Mouse (Mus musculus) left cerebral cortex, postnatal 14 days (tissue): ENCODE data around the gene Msi1. TPM values are rescaled to one million over a fixed set of nuclear protein-coding genes. Genes with fewer than 3 reads are reported as not detected.

Experiments
- DNase-seq, 2 experiments: peaks; one replicate each; pipeline ENCODE4 v3.0.0; 2021 to 2022; ENCODE audit warnings: low spot score in 2 of 2, mixed read lengths in 1 of 2
- intact Hi-C: fragments of 180-260 bp; cut with DNase I; formaldehyde crosslinking; loops from one replicate; pipeline ENCODE4 v1.15.1; 2025
- total RNA-seq, 2 experiments: library from RNA; stranded (reverse); gene quantifications; 2 replicates each; pipeline ENCODE4 v1.2.3; 2021

Msi1 gene
- total RNA-seq, 2 experiments from 2014 or later: 45.4 to 54.0 TPM

DNA sequence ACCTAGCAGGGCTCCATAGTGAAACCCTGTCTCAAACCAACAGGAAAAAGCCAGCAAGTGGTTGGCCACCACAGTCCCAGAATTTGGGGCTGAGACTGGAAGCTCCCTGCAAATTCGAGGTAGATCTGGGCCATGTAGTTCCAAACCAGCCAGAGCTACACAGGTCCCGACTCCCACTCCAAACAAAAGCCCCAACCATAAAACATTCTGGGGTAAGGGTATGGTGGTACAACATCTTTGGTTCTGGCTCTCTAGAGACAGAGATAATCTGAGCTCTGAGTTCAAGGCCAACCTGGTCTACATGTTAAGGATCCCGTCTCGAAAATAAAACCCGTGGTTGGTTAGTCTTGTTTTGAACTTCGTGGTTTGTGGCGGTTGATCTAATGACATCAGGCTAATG is 26.4 kb downstream of the Msi1 start:
- intact Hi-C loops: no loop called here
- no peak for DNase-seq

DNA sequence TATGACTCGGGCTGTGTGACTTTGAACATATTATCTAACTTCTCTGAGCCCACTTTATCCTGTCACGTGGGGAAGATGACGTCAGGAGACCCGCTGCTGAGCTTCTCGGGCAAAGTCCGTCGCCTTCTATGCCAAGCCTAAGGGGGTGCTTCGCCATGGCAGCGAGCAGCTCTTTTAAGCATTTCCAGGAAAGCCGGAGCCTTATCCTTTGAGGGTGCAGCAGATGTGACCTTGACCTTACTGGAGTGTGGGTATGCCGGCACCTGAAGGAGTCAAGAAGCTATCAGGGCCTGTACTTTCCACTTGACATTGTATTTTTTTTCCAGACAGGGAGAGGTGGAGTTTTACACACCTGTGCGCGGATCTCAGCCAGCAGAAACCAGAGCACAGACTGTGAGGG is 29.5 kb downstream of the Msi1 start:
- DNase-seq: no peak
- intact Hi-C loops: no loop called here

DNA sequence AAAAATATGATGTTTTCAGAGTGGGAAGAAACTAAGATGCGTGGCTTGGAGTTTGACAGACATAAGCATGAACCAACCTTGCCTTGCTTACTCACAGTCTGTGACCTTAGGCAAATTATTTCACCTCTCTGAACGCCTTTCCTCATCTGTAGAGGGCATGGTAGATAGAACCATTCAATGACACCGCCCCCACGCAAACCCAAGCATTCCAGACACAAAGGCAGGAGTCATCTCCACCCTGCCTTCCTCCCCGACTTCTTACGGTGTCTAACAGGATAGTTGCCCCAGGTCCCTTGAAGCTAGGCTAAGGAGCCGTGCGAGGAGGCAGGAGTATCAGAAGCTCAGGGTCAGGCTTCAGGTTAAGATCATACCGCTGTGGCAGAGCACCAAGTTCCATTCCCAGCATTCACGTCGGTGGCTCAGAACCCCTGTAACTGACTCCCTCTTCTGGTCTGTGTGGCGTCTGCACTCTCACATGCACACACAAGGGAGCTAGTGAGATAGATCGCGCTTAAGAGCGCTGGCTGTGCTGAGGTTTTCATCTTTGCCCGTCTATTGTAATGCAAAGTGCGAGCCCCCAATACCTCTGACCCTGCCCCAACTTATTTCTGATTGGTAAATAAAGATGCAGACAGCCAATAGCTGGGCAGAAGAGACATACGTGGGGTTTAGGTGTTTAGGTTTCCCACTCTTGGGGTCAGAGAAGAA is 35.2 kb downstream of the Msi1 start:
- DNase-seq: no peak
- intact Hi-C loops: no loop called here

DNA sequence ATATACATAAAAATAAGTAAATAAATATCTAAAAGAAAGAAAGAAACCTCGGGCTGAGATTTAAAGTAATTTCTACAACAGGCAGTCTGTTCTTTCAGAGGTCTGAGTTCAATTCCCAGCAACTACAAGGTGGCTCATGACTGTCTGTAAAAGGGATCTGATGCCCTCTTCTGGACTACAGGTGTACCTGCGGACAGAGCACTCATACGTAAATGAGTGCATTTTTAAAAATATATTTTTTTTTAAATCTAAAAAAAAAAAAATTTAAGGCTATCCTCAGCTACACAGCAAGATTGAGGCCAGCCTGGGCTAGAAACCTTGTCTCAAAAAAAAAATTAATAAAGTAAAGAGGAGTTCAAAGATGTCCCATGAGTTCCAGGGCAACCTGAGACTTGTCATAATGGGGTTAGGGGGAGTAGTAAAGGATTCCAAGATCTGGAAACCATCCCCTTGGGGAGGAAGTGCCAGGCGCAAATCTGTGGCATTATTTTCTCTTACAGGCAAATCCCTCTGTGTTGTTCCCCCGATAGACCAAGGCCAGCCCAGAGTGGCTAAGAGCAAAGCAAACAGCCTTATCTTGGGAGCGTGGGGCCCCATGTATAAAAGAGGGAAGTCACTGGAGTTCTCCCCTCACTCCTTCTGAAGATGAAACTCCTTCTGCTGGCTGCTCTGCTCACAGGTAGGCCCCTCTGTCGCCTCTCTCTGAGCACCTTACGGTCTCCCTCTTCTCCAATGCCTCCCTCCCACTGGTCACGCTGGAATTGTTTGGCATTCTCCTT is 36.4 kb downstream of the Msi1 start, which contains the start of gene Pla2g1b:
Pla2g1b (plus strand) TSS at position 621 of the 779 bp plus-strand sequence.
- no peak for DNase-seq
- intact Hi-C loops: no loop called here

DNA sequence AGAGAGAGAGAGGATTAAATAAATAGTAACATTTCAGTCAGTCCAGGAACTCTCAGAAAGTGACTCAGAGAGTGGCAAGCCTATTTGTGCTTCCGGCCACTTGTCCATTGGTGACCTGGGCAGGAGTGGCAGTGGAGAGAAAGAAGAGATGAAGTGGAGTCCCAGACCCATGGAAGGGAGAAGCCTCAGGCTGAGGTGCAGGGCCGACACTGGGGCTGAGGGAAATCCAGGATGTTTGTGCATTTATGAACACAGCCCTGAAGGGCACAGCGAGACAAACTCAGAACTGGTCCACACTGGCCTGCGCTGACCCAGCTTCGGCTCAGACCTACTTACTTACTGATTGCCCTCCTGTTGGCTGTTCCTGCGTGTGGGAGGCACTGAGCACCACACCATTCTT is 40.4 kb downstream of the Msi1 start:
- intact Hi-C loops: no loop called here
- DNase-seq: no peak

DNA sequence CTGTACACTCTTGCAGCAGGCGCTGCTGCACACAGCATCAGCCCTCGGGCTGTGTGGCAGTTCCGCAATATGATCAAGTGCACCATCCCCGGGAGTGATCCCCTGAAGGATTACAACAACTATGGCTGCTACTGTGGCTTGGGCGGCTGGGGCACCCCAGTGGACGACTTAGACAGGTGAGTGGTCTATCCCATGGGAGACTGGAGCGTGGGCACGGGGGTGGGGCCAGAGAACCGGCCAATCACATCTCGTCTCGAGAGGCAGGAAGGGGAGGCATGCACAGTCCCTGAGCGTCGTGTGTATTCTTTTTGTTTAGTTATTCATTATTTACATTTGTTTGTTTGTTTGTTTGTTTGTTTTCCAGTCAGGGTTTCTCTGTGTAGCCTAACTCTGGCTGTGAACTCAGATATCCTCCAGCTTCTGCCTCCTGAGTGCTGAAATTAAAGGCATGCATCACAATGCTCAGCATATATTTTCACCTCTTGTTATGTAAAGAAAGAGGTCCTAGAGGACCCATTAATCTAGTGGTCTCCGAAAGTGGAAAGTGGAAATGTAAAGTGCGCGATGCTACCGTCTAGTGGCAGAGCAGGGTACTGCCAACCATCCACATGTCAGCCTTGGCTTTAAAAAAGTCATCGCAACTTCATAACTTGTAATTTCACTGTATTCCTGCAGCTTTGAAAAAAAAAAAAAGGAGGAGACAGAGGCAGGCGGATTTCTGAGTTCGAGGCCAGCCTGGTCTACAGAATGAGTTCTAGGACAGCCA is 41.5 kb downstream of the Msi1 start:
- intact Hi-C loops: no loop called here
- DNase-seq: peak in 1 of 2 experiments; percentile 72

DNA sequence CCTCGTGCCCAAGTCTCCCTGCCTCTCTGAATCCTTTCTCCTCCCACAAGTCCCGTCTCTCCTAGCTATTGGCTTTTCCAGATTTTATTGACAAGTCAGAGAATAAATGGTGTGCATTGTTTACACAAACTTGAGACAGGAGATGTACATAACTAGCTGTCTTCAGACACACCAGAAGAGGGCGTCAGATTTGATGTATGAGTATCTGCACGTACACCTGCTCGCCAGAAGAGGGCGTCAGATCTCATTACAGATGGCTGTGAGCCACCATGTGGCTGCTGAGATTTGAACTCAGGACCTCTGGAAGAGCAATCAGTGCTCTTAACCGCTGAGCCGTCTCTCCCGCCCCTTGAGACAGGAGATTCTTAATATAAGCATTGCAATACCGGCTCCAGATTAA is 43.8 kb downstream of the Msi1 start:
- no peak for DNase-seq
- intact Hi-C loops: no loop called here

DNA sequence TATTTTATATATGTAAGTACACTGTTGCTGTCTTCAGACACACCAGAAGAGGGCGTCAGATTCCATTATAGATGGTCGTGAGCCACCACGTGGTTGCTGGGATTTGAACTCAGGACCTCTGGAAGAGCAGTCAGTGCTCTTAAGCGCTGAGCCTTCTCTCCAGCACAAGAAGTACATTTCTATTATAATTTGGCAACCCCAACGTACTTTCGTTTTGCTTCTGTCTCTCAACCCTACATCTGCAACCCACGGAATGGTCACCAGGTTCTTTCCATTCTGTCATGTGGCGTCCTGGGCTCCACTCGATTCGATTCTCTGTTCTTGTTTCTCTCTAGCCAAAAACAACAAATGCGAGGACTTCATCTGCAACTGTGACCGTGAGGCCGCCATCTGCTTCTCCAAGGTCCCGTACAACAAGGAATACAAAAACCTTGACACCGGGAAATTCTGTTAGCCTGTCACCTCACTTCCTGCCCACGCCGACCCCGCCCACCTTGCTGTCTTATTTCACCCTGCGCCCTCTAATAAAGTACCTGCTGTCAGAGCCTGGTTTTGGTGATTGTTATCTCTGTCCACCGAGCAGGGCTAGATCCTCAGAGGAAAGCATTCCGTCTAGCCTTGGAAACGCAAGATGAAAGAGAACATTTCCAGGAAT is 44.9 kb downstream of the Msi1 start:
- no peak for DNase-seq
- intact Hi-C loops: no loop called here

DNA sequence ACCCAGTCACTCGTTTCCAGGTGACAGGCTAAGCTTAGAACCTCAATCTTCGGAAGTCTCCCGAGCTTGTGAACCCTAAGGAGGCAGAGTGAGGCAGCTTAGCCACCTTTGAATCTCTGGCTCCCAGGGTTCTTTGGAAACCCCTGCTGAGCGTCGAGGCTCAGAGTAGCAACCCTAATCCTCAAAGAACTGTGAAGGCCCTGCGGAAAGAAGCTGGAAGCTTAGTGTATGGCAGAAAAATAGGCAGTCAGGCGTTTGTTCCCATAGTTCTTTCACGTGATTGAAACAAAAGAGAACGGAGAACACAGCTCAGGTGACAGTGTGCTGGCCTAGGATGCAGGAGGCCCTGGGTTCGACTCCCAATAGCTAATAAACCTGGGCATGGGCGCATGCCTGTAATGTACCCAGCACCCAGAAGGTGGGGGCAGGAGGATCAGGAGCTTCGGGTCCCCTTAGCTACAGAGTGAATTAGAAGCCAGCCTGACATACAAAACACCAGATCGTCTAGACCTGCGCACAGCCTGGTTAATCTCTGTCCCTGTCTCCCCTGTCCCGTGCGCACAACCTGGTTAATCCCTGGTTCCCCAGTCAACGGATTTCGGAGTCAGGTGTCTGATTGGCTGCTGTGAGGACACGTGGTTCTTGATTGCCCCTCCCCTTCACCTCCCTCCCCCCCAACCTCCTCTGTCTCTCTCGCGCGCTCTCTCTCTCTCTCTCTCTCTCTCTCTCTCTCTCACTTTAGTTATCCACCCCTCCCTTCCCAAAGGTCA is 46.1 kb downstream of the Msi1 start:
- intact Hi-C loops: no loop called here
- DNase-seq: peak; percentile 50 to 62

DNA sequence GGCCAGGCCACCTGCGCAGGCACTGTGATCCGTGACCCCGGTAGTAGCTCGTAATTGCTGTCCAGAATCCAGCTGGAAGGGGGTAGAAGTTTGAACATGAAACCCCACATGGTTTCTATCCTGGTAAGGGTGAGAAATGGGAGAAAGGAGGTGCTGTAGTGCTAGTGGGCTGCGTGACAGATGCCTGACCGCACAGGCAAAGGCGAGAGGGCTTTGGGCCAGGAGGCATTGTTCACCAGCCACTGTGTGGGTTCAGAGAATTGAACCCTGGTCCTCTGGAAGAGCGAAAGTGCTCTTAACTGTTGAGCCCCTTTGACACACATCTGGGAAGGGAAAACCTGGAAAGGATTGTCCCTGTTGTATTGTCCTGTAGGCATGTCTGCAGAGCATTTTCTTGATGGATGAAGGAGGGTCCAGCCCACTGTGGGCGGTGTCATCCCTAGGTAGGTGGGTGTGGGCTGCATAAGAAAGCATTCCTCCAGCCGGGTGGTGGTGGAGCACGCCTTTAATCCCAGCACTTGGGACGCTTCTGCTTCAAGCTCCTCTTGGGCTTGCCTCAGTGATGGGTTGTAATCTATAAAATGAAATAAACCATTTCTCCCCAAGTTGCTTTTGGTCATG is 46.8 kb downstream of the Msi1 start:
- DNase-seq: no peak
- intact Hi-C loops: no loop called here

DNA sequence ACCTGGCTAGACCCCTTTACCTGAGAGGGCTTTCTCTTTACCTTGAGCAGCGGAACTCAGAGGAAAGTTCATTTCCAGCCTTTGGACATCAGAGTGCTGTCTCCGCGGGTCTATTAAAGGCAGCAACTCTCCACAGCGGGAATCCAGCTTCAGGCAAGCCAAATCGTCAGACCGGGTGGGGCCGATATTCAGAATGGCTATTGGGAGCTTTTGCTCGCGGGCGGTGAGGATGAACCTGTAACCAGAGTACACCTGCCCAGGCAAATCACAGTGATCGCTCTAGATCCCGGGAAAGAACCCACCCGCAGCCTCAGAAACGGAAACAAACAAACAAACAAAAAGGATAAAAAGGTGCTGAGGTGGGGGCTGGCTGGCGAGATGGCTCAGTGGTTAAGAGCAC is 50.2 kb downstream of the Msi1 start:
- intact Hi-C loops: no loop called here
- no peak for DNase-seq

DNA sequence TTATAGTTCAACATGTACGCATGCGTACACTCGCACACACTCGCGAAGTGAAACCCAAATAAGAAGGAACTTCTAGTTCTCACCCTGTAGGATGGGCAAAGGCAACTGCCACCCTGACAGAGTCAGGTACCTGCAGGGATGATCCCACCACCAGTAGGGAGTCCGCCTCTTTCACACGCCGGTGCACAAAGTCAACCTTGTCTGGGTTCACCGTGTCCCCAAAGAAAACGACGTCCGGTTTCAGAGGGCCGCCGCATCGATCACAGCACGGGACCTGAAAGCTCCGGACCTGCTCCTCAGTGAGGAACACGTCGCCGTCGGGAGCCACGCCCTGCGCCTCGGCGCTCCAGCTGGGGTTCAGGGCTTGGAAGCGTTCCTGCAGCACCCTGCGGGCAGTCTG is 50.7 kb downstream of the Msi1 start:
- intact Hi-C loops: no loop called here
- no peak for DNase-seq

DNA sequence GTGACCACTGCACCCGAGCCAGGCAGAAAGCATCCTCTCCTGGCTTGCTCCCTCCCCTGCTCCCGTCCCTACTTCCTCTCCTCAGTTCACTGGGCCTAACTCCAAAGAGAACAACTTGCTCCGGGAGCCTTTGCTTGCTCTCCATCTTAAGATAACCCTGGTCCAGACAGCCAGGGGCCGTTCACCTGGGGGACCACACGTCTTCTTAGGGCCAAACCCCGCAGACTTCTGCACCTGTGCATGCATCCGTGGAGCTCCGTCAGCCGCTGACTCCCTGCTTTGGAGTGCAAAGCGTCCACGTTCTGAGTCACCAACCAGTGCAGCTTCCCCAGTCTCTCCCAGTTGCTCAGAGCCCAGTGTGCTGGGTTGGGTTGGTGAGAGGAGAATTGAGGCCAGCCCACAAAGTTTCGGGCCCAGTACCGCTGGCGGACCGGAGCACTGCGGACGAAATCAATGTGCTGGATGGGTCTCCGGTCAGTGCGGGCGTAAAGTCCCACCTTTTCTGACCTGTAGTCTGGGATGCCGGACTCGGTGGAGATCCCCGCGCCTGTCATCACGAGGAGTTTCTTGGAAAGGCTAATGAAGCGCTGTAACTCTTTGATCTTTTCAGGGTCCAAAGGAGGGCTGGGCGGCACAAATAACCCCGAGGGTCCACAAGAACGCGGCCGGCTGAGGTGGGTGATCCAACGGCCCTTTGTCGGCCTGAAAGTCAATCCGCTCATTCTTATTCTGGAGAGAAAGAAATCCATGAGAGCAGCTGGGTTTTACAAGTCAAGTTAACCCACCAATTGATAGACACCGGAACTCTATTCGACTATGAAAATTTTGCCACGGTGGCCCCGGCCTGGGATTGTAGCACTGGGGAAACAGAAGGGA is 53.2 kb downstream of the Msi1 start:
- intact Hi-C loops: no loop called here
- DNase-seq: no peak

DNA sequence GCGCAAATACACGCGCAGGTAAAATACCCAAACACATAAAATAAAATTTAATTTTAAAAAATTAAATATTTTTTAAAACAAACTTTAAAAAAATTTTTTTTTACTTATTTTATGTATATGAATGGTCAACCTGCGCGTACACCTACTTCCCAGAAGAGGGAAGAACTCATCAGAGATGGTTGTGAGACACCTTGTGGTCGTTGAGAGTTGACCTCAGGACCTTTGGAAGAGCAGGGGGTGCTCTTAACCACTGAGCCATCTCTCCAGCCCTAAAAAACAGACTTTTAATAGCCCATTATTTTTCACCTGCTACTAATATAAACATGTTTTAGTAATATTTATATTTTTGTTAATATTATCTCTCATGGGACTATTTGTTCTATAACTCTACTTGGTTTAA is 54.0 kb downstream of the Msi1 start:
- DNase-seq: no peak
- intact Hi-C loops: no loop called here

DNA sequence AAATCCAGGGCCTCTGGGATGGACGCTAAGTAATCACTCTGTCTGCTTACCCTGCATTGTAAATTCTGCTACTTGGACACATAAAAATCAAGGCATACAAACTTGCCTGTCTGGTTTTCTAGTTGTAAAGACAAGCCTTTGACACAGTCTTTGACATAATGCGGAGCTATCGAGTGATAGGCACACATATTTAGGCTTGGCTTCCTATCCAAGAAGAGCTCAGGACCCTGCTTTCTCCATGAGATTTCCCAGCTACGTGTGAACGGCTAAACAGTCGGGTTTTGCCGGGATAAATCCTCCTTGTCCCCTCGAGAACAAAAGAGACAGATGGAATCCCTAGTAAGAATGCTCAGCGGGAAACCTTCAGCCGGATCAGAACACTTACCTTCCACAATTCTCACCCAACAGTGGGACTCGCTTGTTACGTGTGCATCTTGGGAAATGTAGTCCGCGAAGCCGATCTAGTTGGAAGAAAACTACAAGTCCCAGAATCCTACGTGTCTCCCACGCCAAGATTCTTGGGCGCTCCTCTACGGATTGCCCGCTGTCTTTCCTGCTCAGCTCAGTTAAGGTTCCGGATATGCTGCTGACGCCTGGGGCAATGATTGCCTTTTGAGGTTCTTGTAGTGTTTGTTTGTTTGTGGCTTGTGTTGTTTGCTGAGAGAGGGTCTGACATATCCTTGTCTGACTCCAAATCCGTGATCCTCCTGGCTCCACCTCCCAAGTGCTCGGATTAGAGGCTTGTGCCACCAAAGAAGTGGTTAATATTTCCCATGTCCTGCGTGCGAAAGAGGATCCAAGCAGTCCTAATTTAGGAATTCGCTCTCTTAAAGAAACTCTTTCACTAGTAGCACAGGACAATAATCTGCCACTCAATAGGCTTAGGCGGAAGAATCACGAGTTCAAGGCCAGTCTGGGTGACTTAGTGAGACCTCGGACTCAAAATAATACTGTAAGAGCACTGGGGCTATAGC is 54.8 kb downstream of the Msi1 start, which contains the start of gene Sirt4:
Sirt4 (minus strand) TSS at position 779 of the 974 bp plus-strand sequence.
- intact Hi-C loops: no loop called here
- peak; percentile 88 to 97 for DNase-seq

DNA sequence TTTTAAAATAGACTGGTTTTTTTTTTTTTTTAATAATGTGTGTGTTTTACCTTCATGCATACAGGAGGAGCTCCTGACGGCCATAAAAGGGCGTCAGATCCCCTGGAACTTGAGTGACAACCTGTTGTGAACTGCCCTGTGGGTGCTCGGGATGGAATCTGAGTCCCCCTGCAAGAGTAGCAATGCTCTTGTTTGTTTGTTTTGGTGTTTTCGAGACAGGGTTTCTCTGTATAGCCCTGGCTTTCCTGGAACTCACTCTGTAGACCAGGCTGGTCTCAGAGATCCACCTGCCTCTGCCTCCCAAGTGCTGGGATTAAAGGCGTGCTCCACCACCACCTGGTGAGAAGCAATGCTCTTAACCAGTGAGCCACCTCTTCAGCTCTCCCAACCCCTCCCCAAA is 55.6 kb downstream of the Msi1 start:
- DNase-seq: no peak
- intact Hi-C loops: no loop called here
